ENCODE assay signal across 8 mouse cellular contexts in genomic region chr11:17460024-17460919, GRCm38 (mm10).
A peak's percentile ranks its signal among the peaks of the same experiment; 100 is the strongest.
DNase-seq lines count a peak whose midpoint lies in the region; ATAC-seq lines count a peak whose summit lies in the region.

No protein-coding gene starts in this region.

- no peaks in the 10 kb centered on the region for H3K27me3 ChIP-seq in heart, embryonic 11.5 days (ENCODE audit: control insufficient read depth, insufficient read depth, low read length)

- no peak overlapping the region; the same call in 1 of the 2 replicates for H3K4me3 ChIP-seq in heart, embryonic 11.5 days (ENCODE audit: low read depth, low read length)

- H3K4me2 ChIP-seq in heart, embryonic 11.5 days = peak overlapping the region; percentile 59

- no peaks in the 10 kb centered on the region for H3K4me1 ChIP-seq in heart, embryonic 11.5 days (ENCODE audit: control insufficient read depth, insufficient read depth, low read length)

- no peak overlapping the region for H3K27ac ChIP-seq in heart, embryonic 11.5 days (ENCODE audit: low read depth, low read length)

- DNase-seq in ovary, postnatal 36 days (ENCODE audit: low spot score) = peak; percentile 5
- DNase-seq in ovary, postnatal 10 days (ENCODE audit: low spot score) = no peak
- DNase-seq in cerebellum, postnatal 25 days = peak; percentile 35 to 47
- DNase-seq in kidney, postnatal 10 days = peak; percentile 27
- no peak for DNase-seq in thymus, postnatal 25 days
- no peak for DNase-seq in urinary bladder, adult 2 months (ENCODE audit: low spot score)

- no peaks in the 10 kb centered on the region for H3K9me3 ChIP-seq in heart, embryonic 11.5 days (replicated peaks; ENCODE audit: control insufficient read depth, low read length)

- ATAC-seq in heart, embryonic 11.5 days (replicated peaks; ENCODE audit: insufficient number of reproducible peaks, low FRiP score, low TSS enrichment) = no peak
- peak; percentile 69 for ATAC-seq in megakaryocyte progenitor cell, adult 5-6 weeks (replicated peaks; ENCODE audit: poor library complexity)

- no peak overlapping the region for H3K9ac ChIP-seq in heart, embryonic 11.5 days (ENCODE audit: low read depth, low read length)

- WGBS in heart, embryonic 11.5 days (ENCODE audit: insufficient replicate concordance) = 33% methylated on average over 11 of the region's 11 CpGs

- H3K36me3 ChIP-seq in heart, embryonic 11.5 days (ENCODE audit: control insufficient read depth, insufficient read depth, low read length) = no peaks in the 10 kb centered on the region

Comparison
In these comparisons a context has a peak if more than half of its experiments do, and no peak if none do; other contexts are left out.
1. DNase-seq: peak in ovary, postnatal 36 days (single experiment), cerebellum, postnatal 25 days (2 of 2) and kidney, postnatal 10 days (single experiment); none in ovary, postnatal 10 days (single experiment), thymus, postnatal 25 days (single experiment) and urinary bladder, adult 2 months (single experiment).